Mouse (Mus musculus): Measurements from ENCODE around the gene Ccnjl. TPM values are rescaled to one million over a fixed set of nuclear protein-coding genes. Genes with fewer than 3 reads are reported as not detected.

The Ccnjl gene
- total and polyA plus RNA-seq, 3 experiments = not detected

DNA sequence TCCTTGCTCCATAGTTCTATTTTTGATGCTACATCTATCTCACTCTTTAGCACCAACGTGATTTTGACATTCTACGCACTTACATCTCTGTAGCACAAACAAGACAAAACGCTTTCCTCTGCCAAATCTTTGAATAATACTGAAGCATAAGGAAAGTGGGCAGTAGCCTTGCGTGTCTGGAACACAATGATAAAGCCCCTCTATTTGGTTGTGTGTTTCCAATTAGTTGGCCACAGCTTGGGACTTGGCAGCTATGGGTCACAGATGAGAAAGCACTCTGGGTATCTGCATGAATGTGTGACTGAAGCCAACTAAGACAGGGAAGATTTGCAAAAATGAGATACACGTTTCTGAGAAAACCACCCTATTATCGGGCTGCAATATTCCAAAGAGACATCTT, 20.6 kb upstream of the Ccnjl start (continued):
- no peak for TF ChIP-seq ZKSCAN1 (IDR thresholded peaks at IDR 0.05; ENCODE audit: low read depth, low read length)

DNA sequence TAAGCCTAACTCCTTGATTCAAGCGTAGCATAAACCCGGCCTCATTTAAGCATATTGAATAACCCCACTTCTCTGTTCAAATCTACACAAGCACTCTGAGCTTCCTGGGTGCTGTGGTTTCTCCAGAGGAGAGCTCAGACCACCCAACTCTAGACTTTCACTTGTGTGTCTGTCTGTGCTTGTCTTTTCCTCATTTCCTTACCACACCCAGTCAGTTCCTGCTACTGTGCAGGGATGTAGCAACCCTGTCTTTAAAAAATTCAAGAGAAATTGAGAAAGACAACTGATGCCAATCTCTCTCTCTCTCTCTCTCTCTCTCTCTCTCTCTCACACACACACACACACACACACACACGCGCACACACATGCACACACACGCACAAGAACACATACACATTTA, 18.7 kb upstream of the Ccnjl start:
- H3K9me3 ChIP-seq (replicated peaks; ENCODE audit: insufficient read depth, low read length) = no peaks in the 10 kb centered on the region
- H3K4me3 ChIP-seq (ENCODE audit: control insufficient read depth in 1 of 2, insufficient read depth in 1 of 2, low read depth in 2 of 2, low read length in 2 of 2) = no peak overlapping the region
- TF ChIP-seq UBTF (IDR thresholded peaks at IDR 0.05; ENCODE audit: borderline replicate concordance, insufficient read depth, low read depth, low read length) (no peak), RAD21 (IDR thresholded peaks at IDR 0.05; ENCODE audit: low read depth, low read length) (no peak), MAZ (IDR thresholded peaks at IDR 0.05; ENCODE audit: low read depth, low read length) (no peak), POLR2A (IDR thresholded peaks at IDR 0.05; ENCODE audit: control insufficient read depth in 1 of 2, insufficient read depth in 1 of 2, low read depth in 1 of 2, low read length in 2 of 2, poor library complexity in 1 of 2) (no peak), RCOR1 (IDR thresholded peaks at IDR 0.05; ENCODE audit: low read depth, low read length) (no peak), NELFE (IDR thresholded peaks at IDR 0.05; ENCODE audit: low read depth, low read length) (no peak), MEF2A (IDR thresholded peaks at IDR 0.05; ENCODE audit: extremely low read depth, insufficient replicate concordance, low read depth, low read length, poor library complexity, severe bottlenecking) (no peak), ELF1 (IDR thresholded peaks at IDR 0.05; ENCODE audit: low read depth, low read length) (no peak)
- no peak for DNase-seq (ENCODE audit: low read depth, low spot score)
- H3K9ac ChIP-seq (ENCODE audit: control insufficient read depth, low read depth, low read length, poor library complexity, severe bottlenecking) = no peak overlapping the region
- no peaks in the 10 kb centered on the region for H3K4me1 ChIP-seq (ENCODE audit: control insufficient read depth in 1 of 2, insufficient read depth in 2 of 2, low read length in 2 of 2)
- no peaks in the 10 kb centered on the region for H3K36me3 ChIP-seq (ENCODE audit: control insufficient read depth in 1 of 2, insufficient read depth in 2 of 2, low read length in 2 of 2)
- H3K79me2 ChIP-seq (ENCODE audit: control insufficient read depth, insufficient read depth, low read length, poor library complexity) = no peaks in the 10 kb centered on the region
- H3K27ac ChIP-seq (ENCODE audit: control insufficient read depth, low read depth, low read length) = no peak overlapping the region
- peaks cover 5 to 11% of the 10 kb centered on the region in 2 experiments for H3K27me3 ChIP-seq (ENCODE audit: control insufficient read depth in 1 of 2, insufficient read depth in 2 of 2, low read length in 2 of 2)

DNA sequence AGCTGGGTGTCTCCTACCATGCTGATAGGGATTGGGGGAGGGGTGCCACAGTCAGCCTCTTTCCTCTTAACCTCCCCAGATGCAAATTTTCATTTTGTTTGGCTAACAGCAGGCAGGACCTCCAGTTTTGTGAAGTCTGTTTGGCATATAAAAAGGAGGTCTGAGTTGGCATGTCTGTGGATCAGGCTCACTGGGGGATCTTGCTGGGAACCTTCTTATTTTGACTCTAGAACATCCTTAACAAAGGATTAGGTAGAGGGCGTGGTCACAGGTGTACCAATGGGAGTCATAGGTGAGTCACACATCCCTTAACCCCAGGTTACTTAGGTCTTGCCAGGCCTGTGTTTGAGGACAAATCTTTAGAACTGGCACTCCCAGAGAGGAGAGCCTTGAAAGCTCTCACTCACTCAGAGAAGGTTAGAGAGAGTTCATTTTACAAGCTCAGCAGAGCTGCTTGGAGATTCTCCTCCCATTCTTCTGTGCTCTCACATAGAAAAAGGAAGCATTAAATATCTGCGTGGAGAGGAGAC, 15.9 kb upstream of the Ccnjl start:
- H3K9me3 ChIP-seq (replicated peaks; ENCODE audit: insufficient read depth, low read length) = no peaks in the 10 kb centered on the region
- H3K9ac ChIP-seq (ENCODE audit: control insufficient read depth, low read depth, low read length, poor library complexity, severe bottlenecking) = no peak overlapping the region
- H3K27ac ChIP-seq (ENCODE audit: control insufficient read depth, low read depth, low read length) = no peak overlapping the region
- no peaks in the 10 kb centered on the region for H3K4me1 ChIP-seq (ENCODE audit: control insufficient read depth in 1 of 2, insufficient read depth in 2 of 2, low read length in 2 of 2)
- H3K79me2 ChIP-seq (ENCODE audit: control insufficient read depth, insufficient read depth, low read length, poor library complexity) = no peaks in the 10 kb centered on the region
- no peaks in the 10 kb centered on the region for H3K36me3 ChIP-seq (ENCODE audit: control insufficient read depth in 1 of 2, insufficient read depth in 2 of 2, low read length in 2 of 2)
- H3K4me3 ChIP-seq (ENCODE audit: control insufficient read depth in 1 of 2, insufficient read depth in 1 of 2, low read depth in 2 of 2, low read length in 2 of 2) = no peak overlapping the region
- no peak for DNase-seq (ENCODE audit: low read depth, low spot score)
- peaks cover 0 to 8% of the 10 kb centered on the region in 2 experiments; a peak in 3 of 4 replicates for H3K27me3 ChIP-seq (ENCODE audit: control insufficient read depth in 1 of 2, insufficient read depth in 2 of 2, low read length in 2 of 2)
- TF ChIP-seq HCFC1 (IDR thresholded peaks at IDR 0.05; ENCODE audit: low read depth, low read length) = no peak
- no peak for TF ChIP-seq NRF1 (IDR thresholded peaks at IDR 0.05; ENCODE audit: insufficient read depth, low read depth, low read length, poor library complexity, severe bottlenecking)
- TF ChIP-seq ZNF384 (IDR thresholded peaks at IDR 0.05; ENCODE audit: low read depth, low read length) = no peak
- no peak for TF ChIP-seq E2F4 (IDR thresholded peaks at IDR 0.05; ENCODE audit: borderline replicate concordance, low read depth, low read length)
- TF ChIP-seq TCF12 (IDR thresholded peaks at IDR 0.05; ENCODE audit: low read depth, low read length) = no peak
